Mouse (Mus musculus) G1E (cell line): ENCODE data around the gene Zfp932. TPM values are rescaled to one million over a fixed set of nuclear protein-coding genes. Genes with fewer than 3 reads are reported as not detected.
"Not testable (repeated sequence)": the region's sequence is repeated elsewhere in the genome, so short reads cannot be mapped to it uniquely, and the experiment has no call there.

Experiments
- ATAC-seq: 2 replicates; pipeline ENCODE4 v1.8.0; 2016; ENCODE audit warnings: mild to moderate bottlenecking; ENCODE audit not compliant: insufficient number of reproducible peaks, poor library complexity, low FRiP score, severe bottlenecking; ENCODE audit errors: extremely low read depth
- DNase-seq: peaks from one replicate; pipeline ENCODE4 v3.0.0; 2012; ENCODE audit warnings: low spot score
- H3K27me3 ChIP-seq: 2 replicates; pipeline ENCODE4 v1.6.1; 2012; ENCODE audit warnings: mild to moderate bottlenecking, low read length, inconsistent platforms; ENCODE audit not compliant: insufficient read depth
- H3K36me3 ChIP-seq: replicated peaks from 2 replicates; pipeline ENCODE3; 2012; ENCODE audit warnings: mild to moderate bottlenecking, inconsistent platforms
- H3K4me1 ChIP-seq: 2 replicates; pipeline ENCODE4 v1.6.1; 2012; ENCODE audit warnings: low read depth, low read length, inconsistent platforms, mixed read lengths; ENCODE audit not compliant: insufficient read depth
- H3K4me3 ChIP-seq: 2 replicates; pipeline ENCODE4 v1.5.1; 2012; ENCODE audit warnings: low read depth, mild to moderate bottlenecking, inconsistent platforms, low read length, moderate library complexity, mixed read lengths
- H3K9me3 ChIP-seq: replicated peaks from 2 replicates; pipeline ENCODE4 v1.6.1; 2012; ENCODE audit warnings: inconsistent platforms
- CTCF ChIP-seq: IDR thresholded peaks from 2 replicates; pipeline ENCODE4 v1.5.1; 2012; ENCODE audit warnings: low read depth, low read length, inconsistent platforms, mixed read lengths
- GATA1 ChIP-seq: IDR thresholded peaks from 2 replicates; pipeline ENCODE4 v1.6.1; 2012; ENCODE audit warnings: borderline replicate concordance, low read length, inconsistent platforms, mixed read lengths
- GATA2 ChIP-seq: IDR thresholded peaks from 2 replicates; pipeline ENCODE4 v1.6.1; 2012; ENCODE audit warnings: low read depth, low read length, inconsistent platforms, borderline replicate concordance
- POLR2AphosphoS5 ChIP-seq: IDR thresholded peaks from 2 replicates; pipeline ENCODE4 v1.6.1; 2012; ENCODE audit warnings: low read depth, low read length, inconsistent platforms; ENCODE audit not compliant: insufficient replicate concordance
- TAL1 ChIP-seq: conservative IDR thresholded peaks from 2 replicates; pipeline ENCODE4 v1.6.1; 2012; ENCODE audit warnings: low read depth, low read length, inconsistent platforms, mixed read lengths
- polyA plus RNA-seq: library from polyadenylated mRNA; stranded (reverse); fragments of >175 nt; gene quantifications from 2 replicates; pipeline ENCODE4 v1.2.3, GENCODE M21; 2012
- total RNA-seq, 2 experiments: library from RNA; stranded (forward) in 1 of 2; stranded (reverse) in 1 of 2; fragments of 200-1000 nt in 1 of 2; fragments of >200 nt in 1 of 2; fragmentation: Nextera tagmentation in 1 of 2; gene quantifications; 2 replicates each; pipeline ENCODE4 v1.2.3; 2014 to 2017

Gene Zfp932
- total RNA-seq (2014; fragmentation: Nextera tagmentation) (46.6 and 51.3 TPM in 2 replicates), total RNA-seq (2017) (45.7 and 69.9 TPM in 2 replicates), polyA plus RNA-seq (0.66 and 0.77 TPM in 2 replicates)

GRCm38 (mm10) chr5:109996026-109996937 lies at the start of gene Zfp932:
Zfp932 (plus strand) TSS chr5:109996521.
- not testable (repeated sequence) for H3K36me3 ChIP-seq, H3K27me3 ChIP-seq, H3K9me3 ChIP-seq, H3K4me1 ChIP-seq
- peak; percentile 99 for ATAC-seq
- peak within 1 kb of the TSS; percentile 72 for H3K4me3 ChIP-seq
- DNase-seq: peak; percentile 50

GRCm38 (mm10) chr5:109950281-109950680 lies 46.0 kb upstream of the Zfp932 start:
- no peak for ATAC-seq
- no peaks in the 10 kb centered on the region for H3K36me3 ChIP-seq
- 0 out of 2 replicates have a peak, but pooled peaks cover 2% of the 10 kb centered on the region for H3K9me3 ChIP-seq

GRCm38 (mm10) chr5:109980743-109981142 lies 15.6 kb upstream of the Zfp932 start:
- not testable (repeated sequence) for H3K4me3 ChIP-seq, H3K4me1 ChIP-seq, DNase-seq, H3K36me3 ChIP-seq, ATAC-seq, H3K9me3 ChIP-seq, H3K27me3 ChIP-seq

More at GRCm38 (mm10) chr5:109950281-109950680, 46.0 kb upstream of the Zfp932 start:
- DNase-seq: no peak
- TF ChIP-seq POLR2AphosphoS5: no peak
- H3K4me1 ChIP-seq: no peaks in the 10 kb centered on the region
- no peak overlapping the region for H3K4me3 ChIP-seq
- H3K27me3 ChIP-seq: no peaks in the 10 kb centered on the region

GRCm38 (mm10) chr5:109995461-109995860 lies 860 bp upstream of the Zfp932 start:
- H3K27me3 ChIP-seq, H3K9me3 ChIP-seq, ATAC-seq, DNase-seq, H3K36me3 ChIP-seq, H3K4me3 ChIP-seq, H3K4me1 ChIP-seq: not testable (repeated sequence)

GRCm38 (mm10) chr5:110015775-110016174 lies 19.5 kb downstream of the Zfp932 start:
- DNase-seq, H3K9me3 ChIP-seq, ATAC-seq, H3K36me3 ChIP-seq, H3K4me3 ChIP-seq, H3K27me3 ChIP-seq, H3K4me1 ChIP-seq: not testable (repeated sequence)

GRCm38 (mm10) chr5:110023273-110023672 lies 27.0 kb downstream of the Zfp932 start:
- TF ChIP-seq POLR2AphosphoS5 (no peak), GATA1 (no peak), CTCF (no peak), TAL1 (no peak), GATA2 (no peak)
- no peaks in the 10 kb centered on the region for H3K36me3 ChIP-seq
- no peak overlapping the region for H3K4me3 ChIP-seq
- DNase-seq (no peak), ATAC-seq (no peak)
- no peaks in the 10 kb centered on the region for H3K9me3 ChIP-seq
- H3K4me1 ChIP-seq: no peaks in the 10 kb centered on the region
- no peaks in the 10 kb centered on the region for H3K27me3 ChIP-seq

GRCm38 (mm10) chr5:110023694-110024427 lies 27.5 kb downstream of the Zfp932 start:
- not testable (repeated sequence) for H3K4me1 ChIP-seq, H3K27me3 ChIP-seq, ATAC-seq, H3K36me3 ChIP-seq, H3K4me3 ChIP-seq, H3K9me3 ChIP-seq
- DNase-seq: peak; percentile 2
